Mouse (Mus musculus) MEL (cell line): ENCODE data around the gene Sema5a. TPM values are rescaled to one million over a fixed set of nuclear protein-coding genes. Genes with fewer than 3 reads are reported as not detected.

ENCODE experiments used
- DNase-seq: peaks from one replicate; pipeline ENCODE4 v3.0.0; 2011; ENCODE audit warnings: low read depth, low spot score
- H3K27ac ChIP-seq: 2 replicates; pipeline ENCODE4 v1.5.1; 2012; ENCODE audit warnings: low read depth, mild to moderate bottlenecking, control low read depth, low read length, moderate library complexity; ENCODE audit not compliant: control insufficient read depth
- H3K27me3 ChIP-seq, 2 experiments: fragments of 150-350 bp in 1 of 2; sonication (generic) in 1 of 2; 2 replicates each; pipeline ENCODE4 v1.6.1; 2012; ENCODE audit warnings: low read length in 2 of 2, mild to moderate bottlenecking in 2 of 2, improper control_type of control experiment in 1 of 2, moderate library complexity in 1 of 2; ENCODE audit not compliant: insufficient read depth in 2 of 2, control insufficient read depth in 1 of 2
- H3K36me3 ChIP-seq, 2 experiments: 2 replicates each; pipeline ENCODE4 v1.6.1; 2012 to 2014; ENCODE audit warnings: low read length in 2 of 2, improper control_type of control experiment in 1 of 2, inconsistent platforms in 1 of 2, mild to moderate bottlenecking in 1 of 2; ENCODE audit not compliant: insufficient read depth in 2 of 2, control insufficient read depth in 1 of 2
- H3K4me1 ChIP-seq, 2 experiments: fragments of 150-350 bp in 1 of 2; sonication (generic) in 1 of 2; 2 replicates each; pipeline ENCODE4 v1.6.1; 2012; ENCODE audit warnings: low read length in 2 of 2, improper control_type of control experiment in 1 of 2, mild to moderate bottlenecking in 1 of 2; ENCODE audit not compliant: insufficient read depth in 2 of 2, control insufficient read depth in 1 of 2
- H3K4me3 ChIP-seq, 2 experiments: fragments of 150-350 bp in 1 of 2; sonication (generic) in 1 of 2; 2 replicates each; pipeline ENCODE4 v1.5.1; 2012; ENCODE audit warnings: low read depth in 2 of 2, low read length in 2 of 2, mild to moderate bottlenecking in 2 of 2, moderate library complexity in 2 of 2, control low read depth in 1 of 2, improper control_type of control experiment in 1 of 2; ENCODE audit not compliant: control insufficient read depth in 1 of 2, insufficient read depth in 1 of 2
- H3K79me2 ChIP-seq: 2 replicates; pipeline ENCODE4 v1.6.1; 2012; ENCODE audit warnings: mild to moderate bottlenecking, low read length, moderate library complexity; ENCODE audit not compliant: control insufficient read depth, poor library complexity, insufficient read depth
- H3K9ac ChIP-seq: 2 replicates; pipeline ENCODE4 v1.6.1; 2012; ENCODE audit warnings: low read depth, mild to moderate bottlenecking, control low read depth, low read length, moderate library complexity; ENCODE audit not compliant: control insufficient read depth, poor library complexity, severe bottlenecking
- H3K9me3 ChIP-seq: fragments of 150-350 bp; sonication (generic); replicated peaks from 2 replicates; pipeline ENCODE4 v1.6.1; 2012; ENCODE audit warnings: mild to moderate bottlenecking, low read length, improper control_type of control experiment, moderate library complexity; ENCODE audit not compliant: insufficient read depth
- CHD1 ChIP-seq: IDR thresholded peaks from 2 replicates; pipeline ENCODE4 v1.6.1; 2012; ENCODE audit warnings: low read depth, mild to moderate bottlenecking, inconsistent platforms, low read length, improper control_type of control experiment
- E2F4 ChIP-seq: IDR thresholded peaks from 2 replicates; pipeline ENCODE4 v1.6.1; 2011; ENCODE audit warnings: low read depth, low read length, improper control_type of control experiment, borderline replicate concordance
- ELF1 ChIP-seq: IDR thresholded peaks from 2 replicates; pipeline ENCODE4 v1.6.1; 2014; ENCODE audit warnings: low read depth, mild to moderate bottlenecking, inconsistent platforms, low read length, improper control_type of control experiment, moderate library complexity
- EP300 ChIP-seq, 2 experiments: IDR thresholded peaks; 2 replicates each; pipeline ENCODE4 v1.6.1; 2011; ENCODE audit warnings: improper control_type of control experiment in 2 of 2, low read length in 2 of 2, low read depth in 1 of 2, mild to moderate bottlenecking in 1 of 2
- ETS1 ChIP-seq: IDR thresholded peaks from 2 replicates; pipeline ENCODE4 v1.6.1; 2012; ENCODE audit warnings: low read depth, mild to moderate bottlenecking, inconsistent platforms, low read length, improper control_type of control experiment, moderate library complexity
- GATA1 ChIP-seq: IDR thresholded peaks from 2 replicates; pipeline ENCODE4 v1.6.1; 2011; ENCODE audit warnings: low read depth, low read length, improper control_type of control experiment
- HCFC1 ChIP-seq: IDR thresholded peaks from 2 replicates; pipeline ENCODE4 v1.6.1; 2012; ENCODE audit warnings: low read depth, mild to moderate bottlenecking, inconsistent platforms, low read length, improper control_type of control experiment, moderate library complexity
- MAFK ChIP-seq: IDR thresholded peaks from 2 replicates; pipeline ENCODE4 v1.6.1; 2011; ENCODE audit warnings: low read depth, mild to moderate bottlenecking, low read length, improper control_type of control experiment, borderline replicate concordance
- MAX ChIP-seq: IDR thresholded peaks from 2 replicates; pipeline ENCODE4 v1.6.1; 2011; ENCODE audit warnings: low read length, improper control_type of control experiment
- MAZ ChIP-seq: IDR thresholded peaks from 2 replicates; pipeline ENCODE4 v1.6.1; 2012; ENCODE audit warnings: low read depth, mild to moderate bottlenecking, inconsistent platforms, low read length, improper control_type of control experiment
- MXI1 ChIP-seq: IDR thresholded peaks from 2 replicates; pipeline ENCODE4 v1.6.1; 2011; ENCODE audit warnings: mild to moderate bottlenecking, low read depth, low read length, improper control_type of control experiment
- MYB ChIP-seq: IDR thresholded peaks from 2 replicates; pipeline ENCODE4 v1.6.1; 2011; ENCODE audit warnings: mild to moderate bottlenecking, low read depth, low read length, improper control_type of control experiment
- NELFE ChIP-seq: IDR thresholded peaks from 2 replicates; pipeline ENCODE4 v1.6.1; 2011; ENCODE audit warnings: low read depth, low read length, improper control_type of control experiment
- NRF1 ChIP-seq: IDR thresholded peaks from 2 replicates; pipeline ENCODE4 v1.6.1; 2014; ENCODE audit warnings: low read depth, mild to moderate bottlenecking, inconsistent platforms, low read length, improper control_type of control experiment, moderate library complexity; ENCODE audit not compliant: poor library complexity, insufficient read depth, severe bottlenecking
- POLR2A ChIP-seq, 2 experiments: IDR thresholded peaks; 2 replicates each; pipeline ENCODE4 v1.6.1; 2011 to 2012; ENCODE audit warnings: low read length in 2 of 2, mild to moderate bottlenecking in 2 of 2, control low read depth in 1 of 2, improper control_type of control experiment in 1 of 2, low read depth in 1 of 2, moderate library complexity in 1 of 2; ENCODE audit not compliant: control insufficient read depth in 1 of 2, insufficient read depth in 1 of 2, poor library complexity in 1 of 2
- POLR2AphosphoS2 ChIP-seq: IDR thresholded peaks from 2 replicates; pipeline ENCODE4 v1.6.1; 2011; ENCODE audit warnings: low read length, improper control_type of control experiment
- POLR2AphosphoS5 ChIP-seq: IDR thresholded peaks from 2 replicates; pipeline ENCODE4 v1.6.1; 2012; ENCODE audit warnings: low read depth, borderline replicate concordance, mild to moderate bottlenecking, inconsistent platforms, low read length, moderate library complexity, mixed read lengths
- RCOR1 ChIP-seq: IDR thresholded peaks from 2 replicates; pipeline ENCODE4 v1.6.1; 2012; ENCODE audit warnings: low read depth, mild to moderate bottlenecking, inconsistent platforms, low read length, improper control_type of control experiment
- SMC3 ChIP-seq: IDR thresholded peaks from 2 replicates; pipeline ENCODE4 v1.6.1; 2011; ENCODE audit warnings: low read depth, low read length, improper control_type of control experiment
- TAL1 ChIP-seq: IDR thresholded peaks from 2 replicates; pipeline ENCODE4 v1.6.1; 2012; ENCODE audit warnings: mild to moderate bottlenecking, inconsistent platforms, low read length, moderate library complexity, mixed read lengths
- TCF12 ChIP-seq: IDR thresholded peaks from 2 replicates; pipeline ENCODE4 v1.6.1; 2014; ENCODE audit warnings: low read depth, mild to moderate bottlenecking, inconsistent platforms, low read length, improper control_type of control experiment, moderate library complexity
- UBTF ChIP-seq: IDR thresholded peaks from 2 replicates; pipeline ENCODE4 v1.6.1; 2012; ENCODE audit warnings: low read depth, mild to moderate bottlenecking, inconsistent platforms, low read length, improper control_type of control experiment, moderate library complexity, borderline replicate concordance; ENCODE audit not compliant: insufficient read depth
- USF2 ChIP-seq, 2 experiments: IDR thresholded peaks; 2 replicates each; pipeline ENCODE4 v1.6.1; 2011 to 2012; ENCODE audit warnings: improper control_type of control experiment in 2 of 2, low read length in 2 of 2, borderline replicate concordance in 1 of 2, inconsistent platforms in 1 of 2, low read depth in 1 of 2, mild to moderate bottlenecking in 1 of 2; ENCODE audit not compliant: insufficient read depth in 1 of 2
- ZMIZ1 ChIP-seq: IDR thresholded peaks from 2 replicates; pipeline ENCODE4 v1.6.1; 2012; ENCODE audit warnings: low read depth, mild to moderate bottlenecking, inconsistent platforms, low read length, improper control_type of control experiment, moderate library complexity
- polyA plus RNA-seq, 2 experiments: library from polyadenylated mRNA; stranded (reverse) in 1 of 2; unstranded in 1 of 2; fragments of >175 nt in 1 of 2; fragments of >200 nt in 1 of 2; gene quantifications; 2 replicates each; pipeline versions ENCODE4 v1.2.1 to v1.2.4; 2012; ENCODE audit warnings: low replicate concordance in 2 of 2, low read depth in 1 of 2; ENCODE audit not compliant: insufficient read length in 2 of 2, insufficient read depth in 1 of 2, missing spikeins in 1 of 2
- total RNA-seq: library from RNA; depleted of rRNA; stranded (reverse); fragments of 300-350 nt; gene quantifications from 2 replicates; pipeline ENCODE4 v1.2.3, GENCODE M21; 2012

Sema5a gene
- total and polyA plus RNA-seq, 3 experiments = not detected

DNA sequence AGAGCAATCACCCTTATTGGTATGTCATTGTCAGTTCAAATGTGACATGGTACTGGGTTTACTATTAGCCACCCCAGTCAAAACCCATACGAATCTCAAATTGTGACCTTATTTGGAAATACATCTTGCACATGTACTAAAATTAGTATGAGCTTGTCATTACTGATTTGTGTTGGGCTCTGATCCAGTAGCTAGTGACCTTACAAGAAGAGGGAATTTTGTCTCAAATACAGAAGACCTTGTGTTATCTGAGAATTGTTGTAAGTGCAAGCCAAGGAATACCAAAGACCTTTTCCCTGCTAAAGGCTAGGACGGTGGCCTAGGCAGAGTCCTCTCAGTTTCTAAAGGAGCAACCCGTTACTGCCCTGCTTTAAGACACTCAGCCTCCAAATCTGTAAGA, 287.9 kb downstream of the Sema5a start:
- no peaks in the 10 kb centered on the region for H3K4me1 ChIP-seq
- H3K9ac ChIP-seq = no peak overlapping the region
- DNase-seq = no peak
- no peaks in the 10 kb centered on the region; the same call in 1 of the 2 replicates for H3K9me3 ChIP-seq
- H3K27ac ChIP-seq = no peak overlapping the region
- no peaks in the 10 kb centered on the region for H3K27me3 ChIP-seq
- H3K4me3 ChIP-seq = no peak overlapping the region
- TF ChIP-seq MYB (no peak), TCF12 (no peak), RCOR1 (no peak), SMC3 (no peak), MXI1 (no peak), POLR2A (IDR thresholded peaks at IDR 0.05; ENCODE audit: control insufficient read depth in 1 of 2, insufficient read depth in 1 of 2, low read depth in 1 of 2, low read length in 2 of 2, poor library complexity in 1 of 2) (no peak), NELFE (no peak), POLR2AphosphoS5 (no peak), EP300 (IDR thresholded peaks at IDR 0.05; ENCODE audit: low read depth in 1 of 2, low read length in 2 of 2) (no peak), ETS1 (no peak), TAL1 (no peak), CHD1 (no peak), MAZ (no peak), MAX (no peak), USF2 (IDR thresholded peaks at IDR 0.05; ENCODE audit: borderline replicate concordance in 1 of 2, insufficient read depth in 1 of 2, low read depth in 1 of 2, low read length in 2 of 2) (no peak), HCFC1 (no peak)
- no peaks in the 10 kb centered on the region for H3K79me2 ChIP-seq
- no peaks in the 10 kb centered on the region for H3K36me3 ChIP-seq

DNA sequence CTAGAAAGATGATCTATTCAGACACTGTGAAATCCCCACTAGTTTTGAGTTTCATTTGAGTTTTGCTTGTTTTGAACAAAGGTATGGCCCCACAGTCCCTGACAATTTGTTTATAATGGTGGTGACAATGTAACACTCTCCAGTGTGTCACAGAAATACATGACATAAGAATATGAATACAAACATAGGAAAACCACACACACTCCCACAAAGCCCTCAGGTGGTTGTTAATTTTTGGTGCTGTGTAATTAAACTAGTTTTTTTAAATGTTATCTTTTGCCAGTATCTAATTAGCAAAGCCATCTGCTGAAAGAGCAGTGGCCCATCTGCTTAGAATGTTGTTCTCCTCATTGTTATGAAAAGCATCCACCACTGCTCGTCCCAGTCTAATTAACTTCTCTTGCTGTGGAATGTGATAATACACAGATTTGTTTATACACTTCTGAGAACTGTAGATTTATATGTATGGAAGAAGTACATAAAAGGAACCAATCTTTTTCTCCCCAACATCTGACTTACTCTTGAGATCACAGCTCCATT, 289.0 kb downstream of the Sema5a start:
- Histone ChIP-seq H3K27me3 (no peaks in the 10 kb centered on the region), H3K36me3 (no peaks in the 10 kb centered on the region), H3K4me1 (no peaks in the 10 kb centered on the region), H3K79me2 (no peaks in the 10 kb centered on the region), H3K9ac (no peak overlapping the region), H3K27ac (no peak overlapping the region), H3K4me3 (no peak overlapping the region), H3K9me3 (no peaks in the 10 kb centered on the region; the same call in 1 of the 2 replicates)
- TF ChIP-seq RCOR1 = no peak
- no peak for TF ChIP-seq TCF12
- TF ChIP-seq UBTF = no peak
- TF ChIP-seq GATA1 = no peak
- TF ChIP-seq ELF1 = no peak
- TF ChIP-seq TAL1 = no peak
- TF ChIP-seq MXI1 = no peak
- no peak for TF ChIP-seq POLR2AphosphoS2
- no peak for TF ChIP-seq ZMIZ1
- TF ChIP-seq MAZ = no peak
- no peak for TF ChIP-seq USF2 (IDR thresholded peaks at IDR 0.05; ENCODE audit: borderline replicate concordance in 1 of 2, insufficient read depth in 1 of 2, low read depth in 1 of 2, low read length in 2 of 2)
- TF ChIP-seq MAX = no peak
- no peak for TF ChIP-seq E2F4
- TF ChIP-seq NRF1 = no peak
- TF ChIP-seq ETS1 = no peak
- no peak for TF ChIP-seq MAFK
- no peak for DNase-seq
